ENCODE assay signal across 9 mouse cellular contexts in the genomic region with DNA sequence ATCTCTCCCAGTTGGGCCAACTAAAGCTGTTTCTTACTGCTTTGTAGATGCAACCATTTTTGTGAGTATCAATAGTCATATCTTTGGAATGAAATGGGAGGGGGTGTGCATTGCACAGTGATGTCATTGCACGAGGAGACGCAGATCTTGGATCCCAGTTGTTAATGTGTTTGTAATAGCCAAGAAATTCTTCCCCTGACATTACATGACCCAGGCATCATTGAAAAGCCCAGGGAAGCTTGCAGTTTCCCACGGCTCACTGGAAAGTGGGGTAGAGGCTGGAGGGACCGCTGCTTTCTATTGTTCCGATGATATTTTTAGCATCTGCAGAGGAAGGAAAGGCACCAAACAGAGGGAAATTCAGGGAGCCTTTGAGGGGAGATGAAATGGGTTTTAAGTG. TPM values are rescaled to one million over a fixed set of nuclear protein-coding genes. Genes with fewer than 3 reads are reported as not detected.
DNase-seq lines count a peak whose midpoint lies in the region; ATAC-seq and TF ChIP-seq lines count a peak whose summit lies in the region.
"Had no signal": no experiment of that assay in that cellular context is flagged by ENCODE, and none has a peak within 500 bp of the region (broad histone marks: within the 10 kb centered on the region; RNA-seq: fewer than 3 reads in every experiment).

No protein-coding gene starts in this region.

- intact Hi-C loops in heart, postnatal 14 days (cut with DNase I) = loop anchor here (2.0 to 10.0 kb wide), 4 partner anchors 144 to 556 kb away; a partner anchor contains a TSS

- peaks cover 5% of the 10 kb centered on the region; the same call in 1 of the 2 replicates for H3K4me1 ChIP-seq in hindbrain, postnatal 0 days (ENCODE audit: insufficient read depth, low read length)
- H3K4me1 ChIP-seq in stomach, embryonic 16.5 days (ENCODE audit: control insufficient read depth, insufficient read depth, low read length) = 0 out of 2 replicates have a peak, but pooled peaks cover 3% of the 10 kb centered on the region

- H3K4me3 ChIP-seq in hindbrain, postnatal 0 days (ENCODE audit: low read length) = peak overlapping the region; percentile 30
- H3K4me3 ChIP-seq in stomach, embryonic 16.5 days (replicated peaks; ENCODE audit: low read length) = no peak overlapping the region

- H3K36me3 ChIP-seq in hindbrain, postnatal 0 days (ENCODE audit: insufficient read depth, low read length) = no peaks in the 10 kb centered on the region
- no peaks in the 10 kb centered on the region for H3K36me3 ChIP-seq in stomach, embryonic 16.5 days (ENCODE audit: control insufficient read depth, insufficient read depth, low read length)

- peak overlapping the region; percentile 61 for H3K4me2 ChIP-seq in hindbrain, postnatal 0 days (ENCODE audit: low read depth, low read length)
- peak overlapping the region; percentile 43 for H3K4me2 ChIP-seq in stomach, embryonic 16.5 days (ENCODE audit: low read depth, low read length)

- TF ChIP-seq CTCF in hindbrain, postnatal 0 days (IDR thresholded peaks at IDR 0.05; ENCODE audit: low read depth) = no peak

- peak overlapping the region; percentile 58 for H3K9ac ChIP-seq in hindbrain, postnatal 0 days (replicated peaks; ENCODE audit: low read length)
- H3K9ac ChIP-seq in stomach, embryonic 16.5 days (ENCODE audit: low read length) = no peak overlapping the region

- H3K27me3 ChIP-seq in hindbrain, postnatal 0 days (ENCODE audit: insufficient read depth, low read length) = no peaks in the 10 kb centered on the region
- H3K27me3 ChIP-seq in stomach, embryonic 16.5 days (ENCODE audit: control insufficient read depth, insufficient read depth, low read length) = no peaks in the 10 kb centered on the region

- DNase-seq in heart, adult 18-20 months = peak; percentile 54 to 59
- no peak for DNase-seq in heart, postnatal 14 days
- peak; percentile 7 for DNase-seq in right cerebral cortex, postnatal 14 days
- no peak for DNase-seq in right cerebral cortex, postnatal 10 days (ENCODE audit: low spot score in 2 of 2)
- no peak for DNase-seq in hindbrain, postnatal 0 days (ENCODE audit: low spot score)
- DNase-seq in lung, postnatal 36 days = no peak
- no peak for DNase-seq in ovary, postnatal 10 days (ENCODE audit: low spot score)

- peak; percentile 77 for ATAC-seq in hindbrain, postnatal 0 days
- no peak for ATAC-seq in stomach, embryonic 16.5 days (ENCODE audit: insufficient read depth, low FRiP score)

- peak overlapping the region; percentile 85 for H3K27ac ChIP-seq in hindbrain, postnatal 0 days
- H3K27ac ChIP-seq in stomach, embryonic 16.5 days (ENCODE audit: low read length) = no peak overlapping the region

- 10% methylated on average over 5 of the region's 5 CpGs for WGBS in hindbrain, postnatal 0 days
- 48% methylated on average over 5 of the region's 5 CpGs for WGBS in stomach, embryonic 16.5 days

- H3K9me3 ChIP-seq in hindbrain, postnatal 0 days (ENCODE audit: low read length) = no peaks in the 10 kb centered on the region
- no peaks in the 10 kb centered on the region for H3K9me3 ChIP-seq in stomach, embryonic 16.5 days (replicated peaks; ENCODE audit: control insufficient read depth, low read length)

RNA-seq across cellular contexts. Expression of a gene that starts 25.8 kb away (rescaled TPM):
- 1 to 10 TPM in 1 of 2 experiments, under 1 TPM in 1; 0.57 to 1.1 TPM for total RNA-seq in heart, adult 18-20 months (2021)
- total RNA-seq in heart, postnatal 14 days (2021) = under 1 TPM; 0.22 to 0.54 TPM
- total RNA-seq in hindbrain, postnatal 0 days (2014; rRNA removed) = not detected in 2 replicates
- not detected in 2 replicates for polyA plus RNA-seq in hindbrain, postnatal 0 days (2015; fragmentation: Nextera tagmentation; extraction: Ambion mirVana)
- not detected in 2 replicates for polyA plus RNA-seq in stomach, embryonic 16.5 days (2015; fragmentation: Nextera tagmentation; extraction: Ambion mirVana)
- total RNA-seq: left cerebral cortex, adult 18-20 months had no signal

Comparison
In these comparisons a context has a peak if more than half of its experiments do, and no peak if none do; other contexts are left out.
1. DNase-seq: peak in heart, adult 18-20 months (2 of 2) and right cerebral cortex, postnatal 14 days (single experiment); none in heart, postnatal 14 days (0 of 2), right cerebral cortex, postnatal 10 days (0 of 2), hindbrain, postnatal 0 days (single experiment), lung, postnatal 36 days (single experiment) and ovary, postnatal 10 days (single experiment).